Mouse (Mus musculus) left cerebral cortex, postnatal 10 days (tissue): ENCODE data around the gene Astl. TPM values are rescaled to one million over a fixed set of nuclear protein-coding genes. Genes with fewer than 3 reads are reported as not detected.

Experiments used
- DNase-seq, 2 experiments: peaks; one replicate each; pipeline ENCODE4 v3.0.0; 2021 to 2022; ENCODE audit warnings: low spot score in 2 of 2, mixed read lengths in 1 of 2; ENCODE audit errors: extremely low spot score in 1 of 2
- intact Hi-C: fragments of 180-260 bp; cut with DNase I; formaldehyde crosslinking; loops from one replicate; pipeline ENCODE4 v1.15.1; 2025
- total RNA-seq, 2 experiments: library from RNA; stranded (reverse); gene quantifications; 2 replicates each; pipeline ENCODE4 v1.2.3; 2021

Gene Astl
- total RNA-seq, 2 experiments from 2014 or later = not detected

DNA sequence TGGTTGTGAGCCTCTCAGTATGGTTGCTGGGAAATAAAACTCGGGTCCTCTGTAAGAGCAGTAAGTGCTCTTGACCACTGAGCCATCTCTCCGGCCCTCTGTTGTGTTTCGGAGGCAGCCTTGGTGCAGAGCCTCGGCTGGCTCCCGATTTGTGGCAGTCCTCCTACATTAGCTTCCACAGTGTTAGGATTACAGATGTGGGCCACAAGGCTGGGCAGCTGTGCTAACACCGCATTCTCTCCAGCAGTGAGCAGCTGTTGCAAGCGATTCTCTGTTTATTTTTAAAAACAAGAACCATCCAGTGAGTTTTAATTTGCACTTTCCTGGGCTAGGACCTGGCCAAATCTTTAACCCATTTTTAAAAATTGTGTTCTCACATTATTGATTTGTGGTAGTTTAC, 45.4 kb downstream of the Astl start:
- intact Hi-C loops = no loop called here
- no peak for DNase-seq

- no peak for DNase-seq
- intact Hi-C loops = no loop called here
Measured at GRCm38 (mm10) chr2:127387521-127387920, 49.1 kb downstream of the Astl start.

DNA sequence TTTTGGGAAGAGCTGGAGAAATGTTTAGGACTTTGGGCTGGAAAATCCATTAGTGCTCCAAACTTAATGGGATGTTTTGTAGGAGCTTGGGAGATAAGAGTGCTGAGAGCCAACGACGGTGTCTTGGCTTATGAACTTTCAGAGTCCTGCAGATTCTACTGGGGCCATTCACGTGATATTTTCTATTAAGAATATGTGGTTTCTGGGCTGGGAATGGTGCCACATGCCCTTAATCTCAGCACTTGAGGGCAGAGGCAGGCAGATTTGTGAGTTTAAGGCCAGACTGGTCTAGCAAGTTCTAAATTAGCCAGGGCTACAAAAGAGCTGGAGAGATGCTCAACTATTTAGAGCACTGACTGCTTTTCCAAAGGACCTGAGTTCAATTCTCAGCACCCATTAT, 51.9 kb downstream of the Astl start:
- intact Hi-C loops = no loop called here
- DNase-seq = no peak

- intact Hi-C loops = no loop called here
- DNase-seq = no peak
Measured at GRCm38 (mm10) chr2:127390846-127391245, 52.4 kb downstream of the Astl start.

GRCm38 (mm10) chr2:127391323-127391722, 52.9 kb downstream of the Astl start:
- intact Hi-C loops = no loop called here
- no peak for DNase-seq

DNA sequence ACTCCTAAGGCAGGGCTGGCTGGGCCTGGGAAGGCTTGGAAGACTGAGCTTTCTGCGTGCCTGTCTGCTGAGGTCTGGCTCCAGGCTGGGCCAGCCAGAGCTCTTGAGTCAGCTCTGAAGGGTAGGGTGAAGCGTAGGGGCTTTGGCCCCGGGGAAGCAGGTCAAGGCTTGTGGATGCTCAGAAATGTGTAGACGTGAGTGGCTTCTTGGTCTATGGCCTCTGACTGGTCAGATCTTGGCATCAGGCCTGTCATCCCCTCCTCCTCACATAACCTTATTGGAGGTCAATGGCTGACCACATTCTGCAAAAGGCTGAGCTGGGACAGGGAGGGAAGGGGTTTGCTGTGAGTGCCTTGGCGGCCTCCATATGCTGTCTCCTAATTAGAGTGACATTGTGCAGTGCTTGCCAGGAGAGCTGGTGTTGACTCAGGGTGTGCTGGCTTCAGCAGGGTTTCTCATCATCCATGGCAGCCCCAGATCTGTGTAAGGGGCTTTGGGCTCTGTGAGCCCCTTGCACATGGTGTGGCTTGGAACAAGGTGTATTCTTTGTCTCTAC, 56.2 kb downstream of the Astl start:
- no peak for DNase-seq
- intact Hi-C loops = no loop called here

DNA sequence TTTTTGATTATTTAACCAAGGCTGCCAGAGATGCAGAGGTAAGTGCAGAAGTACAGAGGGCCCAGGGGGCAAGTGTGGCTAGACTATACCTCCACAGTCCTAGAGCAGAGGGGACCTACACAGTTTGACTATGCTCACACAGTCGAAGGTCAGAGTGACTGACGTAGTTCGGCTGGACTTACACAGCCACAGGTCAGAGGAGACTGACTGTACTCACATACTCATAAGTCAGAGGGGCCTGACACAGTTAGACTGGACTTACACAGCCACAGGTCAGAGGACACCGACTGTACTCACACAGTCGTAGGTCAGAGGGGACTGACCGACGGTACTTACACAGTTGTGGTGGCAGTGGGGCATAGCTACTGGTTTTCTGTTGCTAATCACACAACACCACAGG, 60.3 kb downstream of the Astl start:
- intact Hi-C loops = no loop called here
- no peak for DNase-seq

Other genes with a start within 250 kb of the Astl start
- gene Ncaph, start 204.7 kb upstream of the Astl start, total RNA-seq = 1 to 10 TPM; 6.0 to 6.7 TPM
- 1 to 10 TPM; 5.7 to 6.8 TPM for gene Itpripl1, start 195.2 kb upstream of the Astl start, total RNA-seq
- gene 1810024B03Rik, start 130.4 kb upstream of the Astl start, total RNA-seq = under 1 TPM; 0.67 to 0.81 TPM
- gene Snrnp200, start 130.3 kb upstream of the Astl start, total RNA-seq = 10 to 100 TPM; 82.6 to 85.2 TPM
- 10 to 100 TPM; 62.5 to 66.0 TPM for gene Ciao1, start 90.8 kb upstream of the Astl start, total RNA-seq
- gene Tmem127, start 90.7 kb upstream of the Astl start, total RNA-seq = 100 to 1,000 TPM; 115 to 118 TPM
- 100 to 1,000 TPM; 189 to 201 TPM for gene Stard7, start 68.4 kb upstream of the Astl start, total RNA-seq
- 1 to 10 TPM; 4.5 to 6.1 TPM for gene Dusp2, start 2.5 kb upstream of the Astl start, total RNA-seq
- under 1 TPM; 0.45 to 0.81 TPM for gene Adra2b, start 24.6 kb downstream of the Astl start, total RNA-seq
- gene Gpat2, start 86.6 kb downstream of the Astl start, total RNA-seq = under 1 TPM; 0.39 to 0.49 TPM
- gene Fahd2a, start 105.9 kb downstream of the Astl start, total RNA-seq = 10 to 100 TPM; 15.6 to 18.6 TPM
- 10 to 100 TPM; 61.7 to 67.9 TPM for gene Kcnip3, start 183.5 kb downstream of the Astl start, total RNA-seq
- gene Prom2, start 202.8 kb downstream of the Astl start, total RNA-seq = under 1 TPM in 1 of 2 experiments, not detected in 1; 0.11 TPM
- gene Zfp661, start 248.5 kb downstream of the Astl start, total RNA-seq = 1 to 10 TPM; 8.0 to 9.3 TPM
- 10 to 100 TPM; 90.7 to 100.0 TPM for gene Mrps5, start 248.6 kb downstream of the Astl start, total RNA-seq